Comparison of ENCODE assay signal across 7 mouse cellular contexts in genomic region chr3:84260024-84260535, GRCm38 (mm10). TPM values are rescaled to one million over a fixed set of nuclear protein-coding genes. Genes with fewer than 3 reads are reported as not detected.
DNase-seq lines count a peak whose midpoint lies in the region; TF ChIP-seq lines count a peak whose summit lies in the region.

No protein-coding gene starts in this region.

- no peak for TF ChIP-seq CTCF in testis, adult 2 months (IDR thresholded peaks at IDR 0.05; ENCODE audit: control insufficient read depth, insufficient read depth, insufficient replicate concordance, low read depth, low read length)

- DNase-seq in testis, postnatal 14 days (ENCODE audit: low spot score), result no peak
- peak; percentile 43 for DNase-seq in cerebellum, adult 9-10 months
- peak; percentile 55 for DNase-seq in hindbrain, embryonic 10.5 days (ENCODE audit: low spot score)
- no peak for DNase-seq in right cerebral cortex, postnatal 25 days
- no peak for DNase-seq in left cerebral cortex, postnatal 14 days (ENCODE audit: low spot score in 2 of 2)

- no peak for TF ChIP-seq POLR2A in testis, adult 2 months (IDR thresholded peaks at IDR 0.05; ENCODE audit: control insufficient read depth, low read depth, low read length)

- H3K4me1 ChIP-seq in testis, adult 2 months (ENCODE audit: control insufficient read depth, insufficient read depth, low read length), result peaks cover 5% of the 10 kb centered on the region
- peaks cover 72% of the 10 kb centered on the region for H3K4me1 ChIP-seq in hindbrain, embryonic 10.5 days (replicated peaks)
- H3K4me1 ChIP-seq in megakaryocyte, embryonic 14.5 days, result peaks cover 17% of the 10 kb centered on the region

- WGBS in hindbrain, embryonic 10.5 days, result 3% methylated on average over 8 of the region's 8 CpGs

- peaks cover 6% of the 10 kb centered on the region for H3K27me3 ChIP-seq in testis, adult 2 months (ENCODE audit: control insufficient read depth, insufficient read depth, low read length)
- H3K27me3 ChIP-seq in hindbrain, embryonic 10.5 days (ENCODE audit: insufficient read depth, poor library complexity, severe bottlenecking), result peaks cover 30% of the 10 kb centered on the region
- peaks cover 87% of the 10 kb centered on the region for H3K27me3 ChIP-seq in megakaryocyte, embryonic 14.5 days (replicated peaks)

- H3K4me3 ChIP-seq in testis, adult 2 months (ENCODE audit: control insufficient read depth, low read depth, low read length), result peak overlapping the region; percentile 58
- H3K4me3 ChIP-seq in hindbrain, embryonic 10.5 days, result peak overlapping the region; percentile 66
- peak overlapping the region; percentile 91 for H3K4me3 ChIP-seq in megakaryocyte, embryonic 14.5 days (replicated peaks)

- no peaks in the 10 kb centered on the region for H3K9me3 ChIP-seq in hindbrain, embryonic 10.5 days
- no peaks in the 10 kb centered on the region; the same call in 1 of the 2 replicates for H3K9me3 ChIP-seq in megakaryocyte, embryonic 14.5 days

- intact Hi-C loops in left cerebral cortex, postnatal 14 days (cut with DNase I), result no loop called here

- no peak overlapping the region for H3K27ac ChIP-seq in testis, adult 2 months (ENCODE audit: control insufficient read depth, insufficient read depth, low read depth, low read length)
- peak overlapping the region; percentile 85 for H3K27ac ChIP-seq in hindbrain, embryonic 10.5 days

- no peaks in the 10 kb centered on the region for H3K36me3 ChIP-seq in testis, adult 2 months (ENCODE audit: control insufficient read depth, insufficient read depth, low read length)
- H3K36me3 ChIP-seq in hindbrain, embryonic 10.5 days, result no peaks in the 10 kb centered on the region; the same call in 1 of the 2 replicates
- no peaks in the 10 kb centered on the region for H3K36me3 ChIP-seq in megakaryocyte, embryonic 14.5 days (replicated peaks; ENCODE audit: low read length)

RNA-seq across cellular contexts. Expression of gene Trim2, which starts 46.6 kb away (rescaled TPM):
- polyA plus RNA-seq in testis, adult 2 months (2012; rRNA removed), result 0.53 and 2.4 TPM in 2 replicates
- polyA plus RNA-seq in hindbrain, embryonic 10.5 days (2016; fragmentation: Nextera tagmentation; extraction: Ambion mirVana), result 65.9 and 87.0 TPM in 2 replicates
- polyA plus RNA-seq in megakaryocyte, embryonic 14.5 days (2012; ENCODE audit: insufficient read depth, low replicate concordance), result not detected in 2 replicates
- 100 to 1,000 TPM; 190 to 200 TPM for total RNA-seq in left cerebral cortex, postnatal 14 days (2021)

Comparison
In these comparisons a context has a peak if more than half of its experiments do, and no peak if none do; other contexts are left out.
1. DNase-seq: peak in cerebellum, adult 9-10 months (single experiment) and hindbrain, embryonic 10.5 days (single experiment); none in testis, postnatal 14 days (single experiment), right cerebral cortex, postnatal 25 days (single experiment) and left cerebral cortex, postnatal 14 days (0 of 2).
2. RNA of gene Trim2, which starts 46.6 kb away (polyA plus RNA-seq): 65.9 to 87.0 TPM in hindbrain, embryonic 10.5 days; 0.53 to 2.4 TPM in testis, adult 2 months and not detected in megakaryocyte, embryonic 14.5 days; every median in the first group is over 10 times any median in the second.
3. Peak in every context shown above with its lines, with median percentiles within 50 percentile points of each other: H3K4me3 ChIP-seq.